Mouse (Mus musculus): ENCODE measurements around the gene Gm29289. TPM values are rescaled to one million over a fixed set of nuclear protein-coding genes. Genes with fewer than 3 reads are reported as not detected.
"Not testable (repeated sequence)": the region's sequence is repeated elsewhere in the genome, so short reads cannot be mapped to it uniquely, and the experiment has no call there.

Gm29289 gene
- not detected in 2 replicates for polyA plus RNA-seq (2015; fragmentation: Nextera tagmentation; extraction: Ambion mirVana)

GRCm38 (mm10) chrY:2932282-2932681 is at the start of gene Gm29289:
Gene Gm29289, plus strand, starts transcription at chrY:2932582.
- not testable (repeated sequence) for H3K4me3 ChIP-seq; H3K36me3 ChIP-seq; H3K9ac ChIP-seq; ATAC-seq (ENCODE audit: insufficient number of reproducible peaks, low FRiP score, low TSS enrichment, low read depth); H3K4me1 ChIP-seq; H3K27me3 ChIP-seq; H3K4me2 ChIP-seq; H3K27ac ChIP-seq; H3K9me3 ChIP-seq
- no CpG with 5 or more reads among the region's 9 CpGs for whole genome bisulfite sequencing

GRCm38 (mm10) chrY:2900689-2901088 is 31.7 kb upstream of the Gm29289 start, which contains the start of gene Gm10352:
Gene Gm10352, plus strand, starts transcription at chrY:2900989.
- not testable (repeated sequence) for H3K36me3 ChIP-seq; ATAC-seq (ENCODE audit: insufficient number of reproducible peaks, low FRiP score, low TSS enrichment, low read depth); H3K4me1 ChIP-seq; H3K27ac ChIP-seq; H3K9ac ChIP-seq; H3K4me3 ChIP-seq; H3K9me3 ChIP-seq; H3K27me3 ChIP-seq; H3K4me2 ChIP-seq
- WGBS = no CpG with 5 or more reads among the region's 9 CpGs

Other genes starting within 250 kb of the Gm29289 start
- gene H2al2b, start 211.9 kb upstream of the Gm29289 start, polyA plus RNA-seq (2015; fragmentation: Nextera tagmentation; extraction: Ambion mirVana) = not detected in 2 replicates
- gene Gm4064, start 136.4 kb upstream of the Gm29289 start, polyA plus RNA-seq (2015; fragmentation: Nextera tagmentation; extraction: Ambion mirVana) = not detected in 2 replicates
- gene Rbmy, start 101.9 kb upstream of the Gm29289 start, polyA plus RNA-seq (2015; fragmentation: Nextera tagmentation; extraction: Ambion mirVana) = not detected in 2 replicates
- gene Gm10256, start 101.9 kb upstream of the Gm29289 start, polyA plus RNA-seq (2015; fragmentation: Nextera tagmentation; extraction: Ambion mirVana) = not detected in 2 replicates
- gene Gm10352, start 31.6 kb upstream of the Gm29289 start, polyA plus RNA-seq (2015; fragmentation: Nextera tagmentation; extraction: Ambion mirVana) = not detected in 2 replicates

All from limb, embryonic 15.5 days (tissue).